Mouse (Mus musculus): ENCODE data around the gene Plgrkt. TPM values are rescaled to one million over a fixed set of nuclear protein-coding genes. Genes with fewer than 3 reads are reported as not detected.

The Plgrkt gene
- polyA plus RNA-seq, 1 experiment = 32.2 TPM

- no peak for DNase-seq (ENCODE audit: low read depth, low spot score)
Measured at GRCm38 (mm10) chr19:29308832-29309231, 58.4 kb downstream of the Plgrkt start.

- WGBS = 90% methylated on average over 2 of the region's 2 CpGs
- no peak for DNase-seq (ENCODE audit: low read depth, low spot score)
Measured at GRCm38 (mm10) chr19:29302119-29302518, 65.1 kb downstream of the Plgrkt start.

- 93% methylated on average over 13 of the region's 13 CpGs for WGBS
- DNase-seq (ENCODE audit: low read depth, low spot score) = no peak
Measured at GRCm38 (mm10) chr19:29300919-29301318, 66.3 kb downstream of the Plgrkt start.

Other genes with a start within 250 kb of the Plgrkt start
- gene Jak2, start 115.6 kb downstream of the Plgrkt start, polyA plus RNA-seq (2012; rRNA removed) = 8.5 and 16.9 TPM in 2 replicates
- 17.1 and 26.8 TPM in 2 replicates for gene Insl6, start 42.0 kb downstream of the Plgrkt start, polyA plus RNA-seq (2012; rRNA removed)
- gene Rln1, start 32.7 kb downstream of the Plgrkt start, polyA plus RNA-seq (2012; rRNA removed) = not detected in 2 replicates
- 4.6 and 7.1 TPM in 2 replicates for gene Cd274, start 65 bp upstream of the Plgrkt start, polyA plus RNA-seq (2012; rRNA removed)
- gene Pdcd1lg2, start 43.5 kb upstream of the Plgrkt start, polyA plus RNA-seq (2012; rRNA removed) = 0.45 and 1.3 TPM in 2 replicates
- gene Ric1, start 154.9 kb upstream of the Plgrkt start, polyA plus RNA-seq (2012; rRNA removed) = 4.9 and 9.8 TPM in 2 replicates

Measured in large intestine, adult 2 months (tissue).